Mouse (Mus musculus) heart, adult 2 months (tissue): Measurements from ENCODE around the gene Pcdh19. TPM values are rescaled to one million over a fixed set of nuclear protein-coding genes. Genes with fewer than 3 reads are reported as not detected.
A peak's percentile ranks its signal among the peaks of the same experiment; 100 is the strongest.

Experiments
- DNase-seq, 2 experiments: peaks; one replicate each; pipeline ENCODE4 v3.0.0; 2021
- H3K27ac ChIP-seq: fragments of 200-600 bp; 2 replicates; pipeline ENCODE4 v1.8.1; 2022
- H3K27me3 ChIP-seq: fragments of 200-500 bp; 2 replicates; pipeline ENCODE4 v1.6.1; 2012; ENCODE audit warnings: mild to moderate bottlenecking, low read length, inconsistent platforms, mixed read lengths; ENCODE audit not compliant: control insufficient read depth, insufficient read depth
- H3K36me3 ChIP-seq: fragments of 200-500 bp; 2 replicates; pipeline ENCODE4 v1.6.1; 2012; ENCODE audit warnings: low read length, inconsistent platforms; ENCODE audit not compliant: control insufficient read depth, insufficient read depth
- H3K4me1 ChIP-seq: fragments of 200-500 bp; 2 replicates; pipeline ENCODE4 v1.6.1; 2011; ENCODE audit warnings: low read length; ENCODE audit not compliant: control insufficient read depth, insufficient read depth
- H3K4me3 ChIP-seq: fragments of 200-600 bp; 2 replicates; pipeline ENCODE4 v1.8.1; 2022
- H3K79me2 ChIP-seq: fragments of 200-500 bp; replicated peaks from 2 replicates; pipeline ENCODE4 v1.6.1; 2012; ENCODE audit warnings: mild to moderate bottlenecking, inconsistent platforms, low read length, moderate library complexity, mixed read lengths; ENCODE audit not compliant: control insufficient read depth, insufficient read depth
- H3K9ac ChIP-seq: fragments of 200-500 bp; 2 replicates; pipeline ENCODE4 v1.6.1; 2012; ENCODE audit warnings: low read depth, mild to moderate bottlenecking, control low read depth, inconsistent platforms, low read length, mixed read lengths
- CTCF ChIP-seq: fragments of 200-600 bp; IDR thresholded peaks from 2 replicates; pipeline ENCODE4 v1.8.1; 2022; ENCODE audit warnings: antibody characterized with exemption, mild to moderate bottlenecking, moderate library complexity
- EP300 ChIP-seq: fragments of 200-500 bp; IDR thresholded peaks from 2 replicates; pipeline ENCODE4 v1.6.1; 2011; ENCODE audit warnings: low read depth, low read length, control low read depth; ENCODE audit not compliant: insufficient read depth
- POLR2A ChIP-seq: fragments of 200-500 bp; IDR thresholded peaks from 2 replicates; pipeline ENCODE4 v1.6.1; 2011; ENCODE audit warnings: mild to moderate bottlenecking, low read depth, low read length, control low read depth; ENCODE audit not compliant: insufficient read depth
- WGBS: fragments of 180-500 bp; shearing (Covaris S2); methylation state at CpG from one replicate; pipeline ENCODE4 v1.1.7; 2018; 5-methylcytosine and 5-hydroxymethylcytosine counted together
- intact Hi-C: fragments of 180-260 bp; cut with DNase I; formaldehyde crosslinking; loops from one replicate; pipeline ENCODE4 v1.15.1; 2025
- polyA plus RNA-seq: library from polyadenylated mRNA; depleted of rRNA; stranded (reverse); fragments of >200 nt; gene quantifications from 2 replicates; pipeline ENCODE4 v1.2.3, GENCODE M21; 2012
- total RNA-seq, 2 experiments: library from RNA; stranded (reverse); gene quantifications; 2 replicates each; pipeline ENCODE4 v1.2.3; 2021

Pcdh19 gene
- total and polyA plus RNA-seq, 3 experiments: 1.9 to 8.5 (median 7.9) TPM

DNA sequence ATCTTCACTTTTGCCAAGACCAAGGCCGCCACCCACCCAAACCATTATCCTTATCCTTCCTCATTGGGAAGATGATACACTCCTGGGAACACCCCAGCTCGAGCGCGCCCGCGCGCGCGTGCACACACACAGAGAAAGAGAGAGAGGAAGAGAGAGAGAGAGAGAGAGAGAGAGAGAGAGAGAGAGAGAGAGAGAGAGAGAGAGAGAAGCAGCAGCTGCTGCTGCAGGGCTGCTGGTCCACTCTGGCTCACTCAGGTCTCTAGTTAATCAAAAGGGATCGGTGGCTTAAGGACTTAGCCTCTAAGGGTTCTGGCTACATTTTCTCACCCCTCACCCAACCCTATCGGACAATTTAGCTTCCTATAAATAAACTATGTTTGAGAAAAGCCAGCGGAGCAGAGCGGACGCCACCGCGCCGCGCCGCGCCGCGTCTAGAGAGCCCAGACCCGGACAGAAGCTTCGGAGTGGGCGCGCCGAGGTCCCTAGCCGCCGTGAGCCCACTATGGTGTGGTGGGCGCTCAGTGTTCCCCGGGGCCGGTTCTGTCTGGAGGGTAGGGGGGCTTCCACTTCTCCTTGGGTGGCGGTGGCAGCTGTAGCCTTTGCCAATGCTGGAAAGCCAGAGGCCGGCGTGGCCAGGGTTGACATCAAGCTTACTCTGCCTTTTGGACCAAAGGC, 926 bp upstream of the Pcdh19 start:
- peaks cover 9% of the 10 kb centered on the region for H3K4me1 ChIP-seq
- intact Hi-C loops: loop anchor here (5.0 to 10.0 kb wide), 3 partner anchors 82 to 365 kb away; partner anchors contain the start of gene Cstf2
- H3K4me3 ChIP-seq: peak overlapping the region; percentile 18; the same call in 1 of the 2 replicates
- peak overlapping the region; percentile 88 for H3K9ac ChIP-seq
- 21% methylated on average over 34 of the region's 35 CpGs for WGBS
- H3K27ac ChIP-seq: peak overlapping the region; percentile 29; the same call in 1 of the 2 replicates
- H3K36me3 ChIP-seq: no peaks in the 10 kb centered on the region
- peak; percentile 32 to 51 for DNase-seq
- H3K27me3 ChIP-seq: peaks cover 2% of the 10 kb centered on the region; the same call in 1 of the 2 replicates
- TF ChIP-seq CTCF (no peak), POLR2A (no peak), EP300 (no peak)
- H3K79me2 ChIP-seq: no peaks in the 10 kb centered on the region; the same call in 1 of the 2 replicates

- Histone ChIP-seq H3K79me2 (no peaks in the 10 kb centered on the region; the same call in 1 of the 2 replicates), H3K27ac (peak overlapping the region; percentile 76), H3K9ac (peak overlapping the region; percentile 90), H3K27me3 (peaks cover 2% of the 10 kb centered on the region; the same call in 1 of the 2 replicates), H3K4me3 (peak overlapping the region; percentile 61), H3K4me1 (peaks cover 5% of the 10 kb centered on the region), H3K36me3 (no peaks in the 10 kb centered on the region)
- intact Hi-C loops: no loop called here
- peak; percentile 17 to 42 for DNase-seq
- WGBS: 18% methylated on average over 31 of the region's 31 CpGs
- TF ChIP-seq EP300 (no peak), POLR2A (no peak), CTCF (no peak)
Measured at GRCm38 (mm10) chrX:133688156-133688555, 631 bp downstream of the Pcdh19 start.

DNA sequence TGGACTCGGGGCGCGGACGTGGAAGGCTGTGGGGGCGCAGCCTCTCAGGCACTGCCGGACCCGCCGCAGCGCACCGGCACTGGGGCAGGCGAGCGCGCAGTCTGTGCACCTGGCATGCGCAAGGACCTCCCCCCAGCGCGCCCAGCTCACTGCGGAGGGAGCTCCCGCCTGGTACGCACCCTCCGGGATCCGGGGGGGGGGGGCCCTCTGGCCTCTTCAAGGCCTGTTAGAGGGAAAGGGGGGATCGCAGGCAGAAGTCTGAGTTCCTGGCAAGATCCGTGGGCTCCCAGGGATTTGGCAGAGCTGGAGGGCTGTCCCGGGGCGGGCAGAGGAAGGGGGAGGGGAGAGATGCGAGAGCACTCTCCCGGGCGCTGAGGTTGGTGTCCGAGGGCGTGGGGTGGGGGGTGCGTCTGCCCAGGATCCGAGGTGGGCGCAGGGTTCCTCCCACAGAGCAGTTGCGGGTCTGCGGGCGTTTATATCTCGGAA, 1.1 kb downstream of the Pcdh19 start:
- intact Hi-C loops: no loop called here
- DNase-seq: peak; percentile 44 to 60
- H3K27me3 ChIP-seq: peaks cover 2% of the 10 kb centered on the region; the same call in 1 of the 2 replicates

DNA sequence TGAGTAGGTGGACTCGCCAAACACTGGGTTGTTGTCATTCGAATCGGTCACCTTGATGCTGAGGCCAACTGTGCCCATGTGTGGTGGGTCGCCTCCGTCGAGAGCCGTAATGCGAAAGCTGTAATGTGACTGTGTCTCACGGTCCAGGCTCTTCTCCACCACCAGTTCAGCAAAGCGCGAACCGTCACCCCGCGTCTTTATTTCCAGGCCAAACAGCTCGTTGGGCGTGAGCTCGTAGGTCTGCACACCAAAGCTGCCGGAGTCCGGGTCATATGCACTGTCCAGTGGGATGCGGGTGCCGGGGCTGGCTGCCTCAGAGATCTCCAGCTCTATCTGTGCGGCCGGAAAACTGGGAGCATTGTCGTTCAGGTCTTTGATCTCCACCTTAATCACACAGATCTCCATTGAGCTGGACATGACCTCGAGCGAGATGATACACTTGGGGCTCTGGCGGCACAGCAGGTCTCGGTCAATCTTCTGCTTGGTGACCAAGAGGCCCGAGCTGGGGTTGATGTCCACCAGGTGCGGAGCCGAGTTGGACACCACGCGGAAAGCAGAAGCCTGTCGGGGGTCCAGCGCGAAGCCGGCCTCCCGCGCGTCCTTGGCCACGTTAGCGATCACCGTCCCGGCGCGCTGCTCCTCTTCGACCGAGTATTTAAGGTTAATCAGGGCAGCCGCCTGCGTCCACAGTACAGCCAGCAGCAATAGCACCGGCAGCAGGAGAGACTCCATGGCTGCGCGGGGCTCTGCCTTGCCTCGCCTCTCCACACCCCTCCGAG, 2.1 kb downstream of the Pcdh19 start:
- intact Hi-C loops: no loop called here

More for the DNA sequence above, 1.1 kb downstream of the Pcdh19 start:
- peaks cover 5% of the 10 kb centered on the region for H3K4me1 ChIP-seq
- no peak for TF ChIP-seq POLR2A
- TF ChIP-seq CTCF: no peak
- no peak for TF ChIP-seq EP300
- no peaks in the 10 kb centered on the region; the same call in 1 of the 2 replicates for H3K79me2 ChIP-seq
- 19% methylated on average over 32 of the region's 37 CpGs for WGBS
- peak overlapping the region; percentile 76 for H3K27ac ChIP-seq
- H3K4me3 ChIP-seq: peak overlapping the region; percentile 61
- no peaks in the 10 kb centered on the region for H3K36me3 ChIP-seq
- peak overlapping the region; percentile 90 for H3K9ac ChIP-seq

GRCm38 (mm10) chrX:133685572-133685971, 3.2 kb downstream of the Pcdh19 start:
- Histone ChIP-seq H3K4me1 (peaks cover 5% of the 10 kb centered on the region), H3K36me3 (no peaks in the 10 kb centered on the region; the same call in 1 of the 2 replicates), H3K27me3 (peaks cover 2% of the 10 kb centered on the region; the same call in 1 of the 2 replicates), H3K4me3 (no peak overlapping the region; the same call in 1 of the 2 replicates), H3K79me2 (no peaks in the 10 kb centered on the region; the same call in 1 of the 2 replicates), H3K9ac (peak overlapping the region; percentile 35), H3K27ac (no peak overlapping the region)
- no peak for DNase-seq
- TF ChIP-seq EP300 (no peak), POLR2A (no peak), CTCF (no peak)
- intact Hi-C loops: no loop called here
- 52% methylated on average over 12 of the region's 12 CpGs for WGBS

More for the DNA sequence above, 2.1 kb downstream of the Pcdh19 start:
- TF ChIP-seq CTCF: no peak
- no peak for TF ChIP-seq POLR2A
- TF ChIP-seq EP300: no peak
- peak; percentile 9 to 38 for DNase-seq
- Histone ChIP-seq H3K27ac (peak overlapping the region; percentile 26; the same call in 1 of the 2 replicates), H3K4me1 (peaks cover 5% of the 10 kb centered on the region), H3K36me3 (no peaks in the 10 kb centered on the region), H3K9ac (peak overlapping the region; percentile 89), H3K4me3 (peak overlapping the region; percentile 61), H3K27me3 (peaks cover 2% of the 10 kb centered on the region; the same call in 1 of the 2 replicates), H3K79me2 (no peaks in the 10 kb centered on the region; the same call in 1 of the 2 replicates)
- WGBS: 19% methylated on average over 55 of the region's 55 CpGs
